Mouse (Mus musculus) C2C12 (cell line): ENCODE measurements at regions not wholly inside any gene's neighbourhood (a gene's known extent, or its start where the extent isn't known, plus 50 kb on each side); places are given as distances from the start of the nearest gene placed in this dataset.

ENCODE experiments used
- H3K27me3 ChIP-seq: one replicate; pipeline ENCODE4 v1.6.1; 2011; ENCODE audit not compliant: control insufficient read depth, insufficient read depth, insufficient read length
- H3K36me3 ChIP-seq: one replicate; pipeline ENCODE4 v1.6.1; 2011; ENCODE audit not compliant: control insufficient read depth, insufficient read depth
- H3K4me3 ChIP-seq: one replicate; pipeline ENCODE4 v1.5.1; 2011; ENCODE audit warnings: mild to moderate bottlenecking, control low read depth; ENCODE audit not compliant: poor library complexity, insufficient read depth, severe bottlenecking
- H3K79me2 ChIP-seq: one replicate; pipeline ENCODE4 v1.6.1; 2011; ENCODE audit not compliant: control insufficient read depth, insufficient read depth
- H3K79me3 ChIP-seq: one replicate; pipeline ENCODE4 v1.6.1; 2011; ENCODE audit warnings: low read depth, control low read depth
- H3ac ChIP-seq: one replicate; pipeline ENCODE3; 2011; ENCODE audit warnings: low read depth; ENCODE audit not compliant: control insufficient read depth, insufficient read length
- CEBPB ChIP-seq: IDR thresholded peaks from one replicate; pipeline ENCODE4 v1.6.1; 2011; ENCODE audit warnings: low read depth, mild to moderate bottlenecking, control low read depth, moderate library complexity
- CTCF ChIP-seq: IDR thresholded peaks from one replicate; pipeline ENCODE4 v1.5.1; 2011; ENCODE audit not compliant: control insufficient read depth, insufficient read depth, insufficient read length
- FOSL1 ChIP-seq: IDR thresholded peaks from one replicate; pipeline ENCODE4 v1.8.0; 2011; ENCODE audit warnings: mild to moderate bottlenecking, low read length; ENCODE audit not compliant: poor library complexity, insufficient read depth, severe bottlenecking
- MAX ChIP-seq: IDR thresholded peaks from one replicate; pipeline ENCODE4 v1.6.1; 2011; ENCODE audit warnings: mild to moderate bottlenecking, control low read depth
- MYOD1 ChIP-seq: IDR thresholded peaks from one replicate; pipeline ENCODE4 v1.6.1; 2011; ENCODE audit warnings: low read depth; ENCODE audit not compliant: control insufficient read depth, insufficient read length
- MYOG ChIP-seq: IDR thresholded peaks from one replicate; pipeline ENCODE4 v1.6.1; 2011; ENCODE audit not compliant: control insufficient read depth, insufficient read length; ENCODE audit errors: extremely low read depth
- USF1 ChIP-seq: IDR thresholded peaks from one replicate; pipeline ENCODE4 v1.6.1; 2011; ENCODE audit warnings: low read depth, mild to moderate bottlenecking, control low read depth, moderate library complexity

DNA sequence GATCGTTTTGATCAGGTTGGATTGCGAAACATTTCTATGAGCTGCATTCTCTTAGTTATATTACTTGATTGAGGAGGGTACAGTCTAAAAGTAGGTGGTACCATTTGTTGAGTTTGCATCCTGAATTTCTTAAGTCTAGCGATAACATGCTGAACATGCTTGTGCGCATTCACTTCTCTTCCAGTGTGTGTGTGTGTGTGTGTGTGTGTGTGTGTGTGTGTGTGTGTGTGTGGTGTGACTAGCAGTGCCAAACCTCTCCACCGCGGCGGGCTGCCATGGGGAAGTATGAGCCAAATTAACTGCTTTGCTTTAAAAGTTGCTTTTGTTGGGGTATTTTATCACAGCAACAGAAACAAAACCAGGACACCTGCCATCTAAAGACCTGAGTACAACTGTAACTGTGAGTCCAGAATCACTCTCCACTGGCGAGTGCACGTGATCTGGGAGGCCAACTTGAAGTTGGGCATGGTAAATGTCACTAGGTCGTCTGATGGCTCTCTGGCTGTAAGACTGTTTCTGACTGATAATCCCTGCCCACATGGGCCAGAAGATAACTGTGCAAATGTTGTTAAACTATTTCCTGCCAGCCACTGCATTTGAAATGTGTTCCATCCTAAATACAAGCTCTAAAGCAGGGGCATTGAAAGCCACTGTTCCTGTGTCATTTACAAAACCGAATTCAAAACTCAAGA lies 273.3 kb upstream of the Ppargc1a start:
- Histone ChIP-seq H3K36me3 (no peaks in the 10 kb centered on the region), H3ac (no peak overlapping the region), H3K4me3 (no peak overlapping the region)

DNA sequence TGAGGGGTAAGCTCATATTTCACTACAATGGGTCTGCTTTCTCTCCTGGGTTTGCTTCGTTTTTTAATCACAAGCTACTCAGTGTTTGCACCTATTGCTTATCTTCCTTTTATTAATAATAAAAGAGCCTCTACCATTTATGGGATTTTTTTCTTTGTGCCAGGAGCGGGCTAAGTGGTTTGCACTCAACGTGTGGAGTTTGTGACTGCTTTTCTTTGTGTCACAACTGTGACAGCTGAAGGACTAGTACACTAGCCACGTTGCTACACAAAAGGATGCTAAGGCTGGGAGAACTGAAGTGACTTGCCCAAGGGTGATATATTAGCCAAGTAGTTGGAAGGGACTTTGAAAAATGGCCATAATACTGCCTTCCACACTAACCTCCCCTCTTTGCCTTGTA lies 271.8 kb upstream of the Ppargc1a start:
- Histone ChIP-seq H3K27me3 (no peaks in the 10 kb centered on the region), H3K36me3 (no peaks in the 10 kb centered on the region), H3K4me3 (no peak overlapping the region), H3K79me2 (no peaks in the 10 kb centered on the region), H3K79me3 (no peaks in the 10 kb centered on the region), H3ac (no peak overlapping the region)
- TF ChIP-seq FOSL1 (no peak), MAX (no peak), CEBPB (no peak), MYOG (no peak), CTCF (no peak), MYOD1 (no peak), USF1 (no peak)

More for the DNA sequence above, 273.3 kb upstream of the Ppargc1a start:
- H3K27me3 ChIP-seq = no peaks in the 10 kb centered on the region
- H3K79me3 ChIP-seq = no peaks in the 10 kb centered on the region
- TF ChIP-seq USF1 = no peak
- no peak for TF ChIP-seq MYOD1
- TF ChIP-seq FOSL1 = no peak
- no peak for TF ChIP-seq MAX
- TF ChIP-seq CEBPB = no peak
- no peak for TF ChIP-seq MYOG
- TF ChIP-seq CTCF = no peak
- H3K79me2 ChIP-seq = no peaks in the 10 kb centered on the region

DNA sequence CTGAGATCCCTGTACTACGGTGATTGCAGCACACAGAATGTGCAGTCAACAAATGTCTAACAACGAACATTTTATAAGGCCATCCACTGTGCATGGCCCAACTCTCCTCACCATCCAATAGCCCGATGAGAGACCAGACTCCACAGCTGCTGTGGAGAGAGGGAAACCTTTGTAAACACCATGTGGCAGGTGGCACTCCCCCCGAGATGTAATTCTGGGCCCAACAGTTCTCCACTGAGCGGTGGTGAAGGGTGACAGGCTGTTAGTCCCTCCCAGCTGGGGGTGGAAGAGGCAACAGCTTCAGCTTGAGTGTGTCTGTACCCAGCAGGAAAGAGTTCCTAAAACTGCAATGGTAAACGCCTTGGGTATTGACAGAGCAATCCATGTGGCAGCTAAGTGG lies 263.0 kb upstream of the Ppargc1a start:
- Histone ChIP-seq H3K79me3 (no peaks in the 10 kb centered on the region), H3K27me3 (no peaks in the 10 kb centered on the region), H3K79me2 (no peaks in the 10 kb centered on the region), H3ac (no peak overlapping the region), H3K36me3 (no peaks in the 10 kb centered on the region), H3K4me3 (no peak overlapping the region)
- no peak for TF ChIP-seq FOSL1

DNA sequence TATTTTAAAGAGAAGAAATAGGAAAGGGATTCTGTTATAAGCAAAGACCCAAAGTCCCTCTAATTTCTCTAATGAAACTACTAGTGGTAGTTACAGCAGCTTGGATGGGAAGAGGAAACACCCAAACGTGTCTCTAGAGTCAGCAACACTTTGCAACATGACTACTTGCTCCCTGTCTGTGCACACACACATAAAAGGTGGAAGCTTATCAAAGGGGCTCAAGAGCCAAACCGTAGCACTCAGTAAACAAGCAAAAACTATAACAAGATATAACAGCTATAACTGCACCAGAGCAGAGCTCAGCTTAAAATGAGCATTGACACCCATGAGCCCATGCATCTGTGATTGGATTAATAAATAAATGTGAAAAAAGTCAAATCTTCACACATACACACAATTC lies 262.5 kb upstream of the Ppargc1a start:
- H3K79me2 ChIP-seq = no peaks in the 10 kb centered on the region
- no peak overlapping the region for H3ac ChIP-seq
- no peak overlapping the region for H3K4me3 ChIP-seq
- H3K79me3 ChIP-seq = no peaks in the 10 kb centered on the region
- no peaks in the 10 kb centered on the region for H3K36me3 ChIP-seq
- TF ChIP-seq FOSL1 (no peak), CEBPB (no peak), MAX (no peak), MYOG (no peak), USF1 (no peak), MYOD1 (no peak), CTCF (no peak)
- H3K27me3 ChIP-seq = no peaks in the 10 kb centered on the region

DNA sequence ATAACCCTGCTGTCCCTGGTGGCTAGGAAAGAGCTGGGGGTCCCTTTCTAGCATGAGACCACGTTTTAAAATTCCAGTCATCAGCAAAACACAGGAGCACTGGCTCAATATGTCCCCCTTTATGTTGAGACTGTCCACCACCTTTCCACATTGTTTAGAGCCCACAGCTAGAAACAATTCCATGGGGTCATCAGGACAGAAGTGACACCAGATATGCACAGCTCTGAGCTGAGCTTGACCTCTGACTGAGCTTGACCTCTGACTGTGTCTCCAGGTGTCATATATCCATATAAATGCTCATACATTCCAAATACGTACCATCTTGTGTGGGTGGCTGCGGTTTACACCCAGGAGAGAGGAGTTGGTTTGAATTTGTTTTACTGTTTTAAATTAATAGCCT lies 262.1 kb upstream of the Ppargc1a start:
- no peaks in the 10 kb centered on the region for H3K36me3 ChIP-seq
- H3K27me3 ChIP-seq = no peaks in the 10 kb centered on the region
- H3K79me2 ChIP-seq = no peaks in the 10 kb centered on the region
- H3K79me3 ChIP-seq = no peaks in the 10 kb centered on the region
- TF ChIP-seq FOSL1 (no peak), USF1 (no peak), MAX (no peak), MYOD1 (no peak), CTCF (no peak), MYOG (no peak), CEBPB (no peak)
- H3K4me3 ChIP-seq = no peak overlapping the region
- H3ac ChIP-seq = no peak overlapping the region

DNA sequence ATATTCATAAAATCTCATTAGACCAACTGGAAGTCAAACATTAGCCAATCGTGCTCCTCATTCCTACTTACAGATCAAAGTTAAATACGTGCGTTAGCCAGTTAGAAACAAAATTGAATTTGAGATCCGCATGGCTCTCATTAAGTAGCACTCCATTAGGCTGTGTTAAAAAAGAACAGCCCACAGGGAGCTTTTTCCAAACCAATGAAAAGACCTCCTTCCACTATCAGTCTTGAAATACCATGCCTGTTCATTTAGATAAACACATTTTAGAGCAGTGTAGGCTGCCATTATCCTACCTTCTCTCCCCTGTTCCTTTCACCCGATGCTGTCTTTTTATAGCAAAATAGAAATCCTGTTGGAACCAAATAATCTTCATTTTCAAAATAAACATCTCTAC lies 261.5 kb upstream of the Ppargc1a start:
- Histone ChIP-seq H3ac (no peak overlapping the region), H3K27me3 (no peaks in the 10 kb centered on the region), H3K36me3 (no peaks in the 10 kb centered on the region), H3K79me2 (no peaks in the 10 kb centered on the region), H3K4me3 (no peak overlapping the region), H3K79me3 (no peaks in the 10 kb centered on the region)
- TF ChIP-seq MYOD1 = no peak
- no peak for TF ChIP-seq CEBPB
- TF ChIP-seq CTCF = no peak
- TF ChIP-seq MYOG = no peak
- TF ChIP-seq FOSL1 = no peak
- no peak for TF ChIP-seq USF1
- TF ChIP-seq MAX = no peak
